Comparison of ENCODE assay signal across 11 mouse cellular contexts in the genomic region with DNA sequence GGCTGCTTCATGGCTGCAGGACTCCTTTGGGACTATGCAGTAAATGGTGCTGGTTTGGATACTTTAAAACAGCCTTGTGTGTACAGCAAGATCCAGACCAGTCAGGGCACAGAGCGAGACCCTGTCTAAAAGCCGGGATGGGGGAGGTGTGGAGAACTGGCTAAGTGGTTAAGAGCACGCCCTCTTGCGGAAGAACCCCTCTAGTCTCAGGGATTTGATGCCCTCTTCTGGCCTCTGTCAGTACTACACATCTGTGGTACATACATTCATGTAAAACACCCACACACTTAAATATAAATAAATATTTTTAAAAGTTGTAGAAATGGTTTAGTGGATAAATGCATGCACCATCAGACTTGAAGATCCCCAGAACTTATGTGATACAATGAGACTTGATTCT. TPM values are rescaled to one million over a fixed set of nuclear protein-coding genes. Genes with fewer than 3 reads are reported as not detected.
A peak's percentile ranks its signal among the peaks of the same experiment; 100 is the strongest.
DNase-seq lines count a peak whose midpoint lies in the region; ATAC-seq and TF ChIP-seq lines count a peak whose summit lies in the region.
"Had no signal": no experiment of that assay in that cellular context is flagged by ENCODE, and none has a peak within 500 bp of the region (broad histone marks: within the 10 kb centered on the region; RNA-seq: fewer than 3 reads in every experiment).

No protein-coding gene starts in this region.

- DNase-seq in kidney, postnatal 4 days: peak; percentile 35 to 38
- no peak for DNase-seq in kidney, postnatal 14 days
- DNase-seq in CD4-positive helper T cell, adult 2 months (ENCODE audit: low read depth, low spot score): peak; percentile 61
- peak; percentile 45 for DNase-seq in WW6 (ENCODE audit: low read depth, low spot score)
- peak; percentile 33 to 42 (median 38) for DNase-seq in liver, embryonic 14.5 days (ENCODE audit: low read depth in 3 of 3, low spot score in 3 of 3)
- DNase-seq in urinary bladder, postnatal 14 days (ENCODE audit: low spot score): no peak
- DNase-seq in layer of hippocampus, postnatal 36 days: no peak
- DNase-seq: adrenal gland, postnatal 14 days had no signal

- TF ChIP-seq CTCF in liver, embryonic 14.5 days (IDR thresholded peaks at IDR 0.05; ENCODE audit: low read depth): peak; percentile 82

- TF ChIP-seq EP300 in liver, embryonic 14.5 days (IDR thresholded peaks at IDR 0.05; ENCODE audit: low read depth): no peak

- H3K9ac ChIP-seq in liver, embryonic 14.5 days (replicated peaks): no peak overlapping the region
- H3K9ac ChIP-seq in forebrain, embryonic 15.5 days (replicated peaks): no peak overlapping the region
- H3K9ac ChIP-seq: hindbrain, embryonic 15.5 days had no signal

- H3K9me3 ChIP-seq in liver, embryonic 14.5 days (ENCODE audit: control insufficient read depth, low read length): no peaks in the 10 kb centered on the region
- H3K9me3 ChIP-seq in forebrain, embryonic 15.5 days: no peaks in the 10 kb centered on the region
- H3K9me3 ChIP-seq: hindbrain, embryonic 15.5 days had no signal

- ATAC-seq in liver, embryonic 14.5 days (ENCODE audit: insufficient read depth): no peak
- no peak for ATAC-seq in forebrain, embryonic 15.5 days (replicated peaks)

- H3K4me1 ChIP-seq in liver, embryonic 14.5 days (replicated peaks; ENCODE audit: control insufficient read depth in 2 of 2, insufficient read depth in 2 of 2, low read length in 1 of 2): no peaks in the 10 kb centered on the region
- peaks cover 13% of the 10 kb centered on the region for H3K4me1 ChIP-seq in forebrain, embryonic 15.5 days
- H3K4me1 ChIP-seq: hindbrain, embryonic 15.5 days had no signal

- no peak overlapping the region for H3K4me3 ChIP-seq in liver, embryonic 14.5 days (ENCODE audit: insufficient read depth in 1 of 2, low read depth in 2 of 2, low read length in 2 of 2)
- H3K4me3 ChIP-seq in forebrain, embryonic 15.5 days: no peak overlapping the region
- H3K4me3 ChIP-seq: erythroblast, embryonic 14.5 days; hindbrain, embryonic 15.5 days had no signal

- no peak overlapping the region for H3K4me2 ChIP-seq in liver, embryonic 14.5 days (ENCODE audit: low read depth)
- H3K4me2 ChIP-seq in forebrain, embryonic 15.5 days (replicated peaks): no peak overlapping the region
- H3K4me2 ChIP-seq: hindbrain, embryonic 15.5 days had no signal

- H3K36me3 ChIP-seq in liver, embryonic 14.5 days (replicated peaks; ENCODE audit: control insufficient read depth, insufficient read depth, low read depth): no peaks in the 10 kb centered on the region
- H3K36me3 ChIP-seq in forebrain, embryonic 15.5 days: no peaks in the 10 kb centered on the region
- H3K36me3 ChIP-seq: hindbrain, embryonic 15.5 days had no signal

- H3K27me3 ChIP-seq in liver, embryonic 14.5 days (ENCODE audit: control insufficient read depth, insufficient read depth, low read length): peaks cover under 1% of the 10 kb centered on the region; the same call in 1 of the 2 replicates
- peaks cover 28% of the 10 kb centered on the region; the same call in 1 of the 2 replicates for H3K27me3 ChIP-seq in forebrain, embryonic 15.5 days

- no peak overlapping the region for H3K27ac ChIP-seq in liver, embryonic 14.5 days
- H3K27ac ChIP-seq in forebrain, embryonic 15.5 days (replicated peaks): no peak overlapping the region
- H3K27ac ChIP-seq: hindbrain, embryonic 15.5 days had no signal

- WGBS in liver, embryonic 14.5 days (ENCODE audit: insufficient replicate concordance): 44% methylated on average over 4 of the region's 4 CpGs
- 83% methylated on average over 4 of the region's 4 CpGs for WGBS in forebrain, embryonic 15.5 days

RNA-seq across cellular contexts. Expression of gene Npas1, which starts 11.0 kb away (rescaled TPM):
- polyA plus RNA-seq in liver, embryonic 14.5 days (2012; rRNA removed): not detected in 2 replicates
- polyA plus RNA-seq in liver, embryonic 14.5 days (2014; fragmentation: Nextera tagmentation; extraction: Ambion mirVana): not detected in 2 replicates
- polyA plus RNA-seq in forebrain, embryonic 15.5 days (2015; fragmentation: Nextera tagmentation; extraction: Ambion mirVana): 5.1 and 6.7 TPM in 2 replicates
- total RNA-seq in layer of hippocampus, postnatal 36 days (2021): 10 to 100 TPM; 17.9 to 20.2 TPM
- total RNA-seq: adrenal gland, postnatal 14 days had no signal
- polyA plus RNA-seq: erythroblast, embryonic 14.5 days had no signal

RNA-seq across cellular contexts. Expression of gene Tmem160, which starts 14.0 kb away (rescaled TPM):
- 21.5 and 23.6 TPM in 2 replicates for polyA plus RNA-seq in liver, embryonic 14.5 days (2012; rRNA removed)
- polyA plus RNA-seq in liver, embryonic 14.5 days (2014; fragmentation: Nextera tagmentation; extraction: Ambion mirVana): 34.5 and 36.9 TPM in 2 replicates
- 63.5 and 70.2 TPM in 2 replicates for polyA plus RNA-seq in forebrain, embryonic 15.5 days (2015; fragmentation: Nextera tagmentation; extraction: Ambion mirVana)
- 10 to 100 TPM; 61.4 to 77.2 TPM for total RNA-seq in layer of hippocampus, postnatal 36 days (2021)

Comparison
In these comparisons a context has a peak if more than half of its experiments do, and no peak if none do; other contexts are left out.
1. DNase-seq: peak in kidney, postnatal 4 days (2 of 2), CD4-positive helper T cell, adult 2 months (single experiment), WW6 (single experiment) and liver, embryonic 14.5 days (3 of 3); none in kidney, postnatal 14 days (single experiment), urinary bladder, postnatal 14 days (single experiment) and layer of hippocampus, postnatal 36 days (0 of 2).